Mouse (Mus musculus) forebrain, postnatal 0 days (tissue): Measurements from ENCODE around the gene Sowahb. TPM values are rescaled to one million over a fixed set of nuclear protein-coding genes. Genes with fewer than 3 reads are reported as not detected.

Source experiments
- ATAC-seq: fragments of 200-750 bp; cut with Nextera tagmentation; 2 replicates; pipeline ENCODE4 v1.8.0; 2017; ENCODE audit warnings: mild to moderate bottlenecking, moderate library complexity
- DNase-seq: peaks from one replicate; pipeline ENCODE4 v3.0.0-alpha.2; 2015
- H3K27ac ChIP-seq: fragments of 300-500 bp; sonication (generic); 2 replicates; pipeline ENCODE4 v1.5.1; 2014; ENCODE audit warnings: low read depth, mild to moderate bottlenecking, antibody characterized with exemption, low read length, moderate library complexity, mixed read lengths
- H3K27me3 ChIP-seq: fragments of 300-500 bp; sonication (generic); 2 replicates; pipeline ENCODE4 v1.6.1; 2014; ENCODE audit warnings: mild to moderate bottlenecking, low read length, mixed read lengths; ENCODE audit not compliant: insufficient read depth
- H3K36me3 ChIP-seq: fragments of 300-500 bp; sonication (generic); 2 replicates; pipeline ENCODE4 v1.6.1; 2014; ENCODE audit warnings: mild to moderate bottlenecking, moderate library complexity; ENCODE audit not compliant: insufficient read depth
- H3K4me1 ChIP-seq: fragments of 300-500 bp; sonication (generic); 2 replicates; pipeline ENCODE4 v1.6.1; 2014; ENCODE audit warnings: antibody characterized with exemption; ENCODE audit not compliant: insufficient read depth
- H3K4me2 ChIP-seq: fragments of 300-500 bp; sonication (generic); 2 replicates; pipeline ENCODE4 v1.6.1; 2014; ENCODE audit warnings: low read depth, mild to moderate bottlenecking, moderate library complexity
- H3K4me3 ChIP-seq: fragments of 300-500 bp; sonication (generic); 2 replicates; pipeline ENCODE4 v1.5.1; 2014; ENCODE audit warnings: low read depth, low read length, mixed read lengths
- H3K9ac ChIP-seq: fragments of 300-500 bp; sonication (generic); 2 replicates; pipeline ENCODE4 v1.6.1; 2014; ENCODE audit warnings: mild to moderate bottlenecking
- H3K9me3 ChIP-seq: fragments of 300-500 bp; sonication (generic); 2 replicates; pipeline ENCODE4 v1.6.1; 2016; ENCODE audit warnings: low read length
- CTCF ChIP-seq: sonication (generic); IDR thresholded peaks from 2 replicates; pipeline ENCODE4 v1.5.1; 2016; ENCODE audit warnings: antibody characterized with exemption, control low read depth, low read depth
- WGBS: fragments of 180-500 bp; shearing (Covaris S2); extraction: QIAGEN DNeasy Blood & Tissue Kit; methylation state at CpG from one replicate; pipeline ENCODE4 v1.1.7; 2014; 5-methylcytosine and 5-hydroxymethylcytosine counted together
- polyA plus RNA-seq: library from polyadenylated mRNA; unstranded; fragments of >200 nt; fragmentation: Nextera tagmentation; extraction: Ambion mirVana; gene quantifications from 2 replicates; pipeline ENCODE4 v1.2.1, GENCODE M21; 2015
- total RNA-seq: library from RNA; depleted of rRNA; stranded (reverse); fragments of >200 nt; gene quantifications from 2 replicates; pipeline ENCODE4 v1.2.3, GENCODE M21; 2014

Sowahb gene
- total and polyA plus RNA-seq, 2 experiments from 2014 or later: 0.10 to 0.12 TPM

GRCm38 (mm10) chr5:93017678-93018077 is 27.1 kb downstream of the Sowahb start:
- no peaks in the 10 kb centered on the region for H3K9me3 ChIP-seq
- DNase-seq: no peak
- no peaks in the 10 kb centered on the region for H3K4me1 ChIP-seq
- TF ChIP-seq CTCF: no peak
- no peaks in the 10 kb centered on the region for H3K27me3 ChIP-seq
- no peak overlapping the region for H3K27ac ChIP-seq
- no peaks in the 10 kb centered on the region for H3K36me3 ChIP-seq
- ATAC-seq: no peak
- no peak overlapping the region for H3K4me3 ChIP-seq
- H3K4me2 ChIP-seq: no peak overlapping the region
- no peak overlapping the region for H3K9ac ChIP-seq
- WGBS: 77% methylated on average over 3 of the region's 3 CpGs

- no peaks in the 10 kb centered on the region for H3K36me3 ChIP-seq
- H3K9ac ChIP-seq: no peak overlapping the region
- H3K27me3 ChIP-seq: no peaks in the 10 kb centered on the region
- WGBS: 96% methylated on average over 9 of the region's 9 CpGs
- H3K4me2 ChIP-seq: no peak overlapping the region
- H3K4me3 ChIP-seq: no peak overlapping the region
- no peak overlapping the region for H3K27ac ChIP-seq
- H3K4me1 ChIP-seq: no peaks in the 10 kb centered on the region
- H3K9me3 ChIP-seq: no peaks in the 10 kb centered on the region
- ATAC-seq (no peak), DNase-seq (no peak)
- no peak for TF ChIP-seq CTCF
These were observed 36.6 kb downstream of the Sowahb start for GRCm38 (mm10) chr5:93008256-93008655.

- TF ChIP-seq CTCF: no peak
- ATAC-seq (peak; percentile 78), DNase-seq (no peak)
- Histone ChIP-seq H3K9me3 (no peaks in the 10 kb centered on the region), H3K36me3 (no peaks in the 10 kb centered on the region), H3K27ac (no peak overlapping the region), H3K9ac (no peak overlapping the region), H3K4me1 (no peaks in the 10 kb centered on the region), H3K27me3 (no peaks in the 10 kb centered on the region), H3K4me2 (peak overlapping the region; percentile 29), H3K4me3 (no peak overlapping the region)
- WGBS: 43% methylated on average over 14 of the region's 14 CpGs
These were observed 38.9 kb downstream of the Sowahb start for GRCm38 (mm10) chr5:93005815-93006341.

- Histone ChIP-seq H3K9me3 (no peaks in the 10 kb centered on the region), H3K27me3 (no peaks in the 10 kb centered on the region), H3K27ac (no peak overlapping the region), H3K4me1 (no peaks in the 10 kb centered on the region), H3K9ac (no peak overlapping the region), H3K4me3 (no peak overlapping the region), H3K36me3 (no peaks in the 10 kb centered on the region), H3K4me2 (peak overlapping the region; percentile 29)
- no peak for TF ChIP-seq CTCF
- DNase-seq (no peak), ATAC-seq (no peak)
- WGBS: 15% methylated on average over 20 of the region's 20 CpGs
These were observed 39.5 kb downstream of the Sowahb start for GRCm38 (mm10) chr5:93005229-93005814.

GRCm38 (mm10) chr5:93002615-93003014 is 42.2 kb downstream of the Sowahb start:
- H3K27ac ChIP-seq: no peak overlapping the region
- H3K4me2 ChIP-seq: no peak overlapping the region
- no peaks in the 10 kb centered on the region for H3K9me3 ChIP-seq
- no peak overlapping the region for H3K9ac ChIP-seq
- H3K36me3 ChIP-seq: no peaks in the 10 kb centered on the region
- ATAC-seq (no peak), DNase-seq (no peak)
- H3K4me1 ChIP-seq: no peaks in the 10 kb centered on the region
- 95% methylated on average over 2 of the region's 2 CpGs for WGBS
- no peaks in the 10 kb centered on the region for H3K27me3 ChIP-seq
- H3K4me3 ChIP-seq: no peak overlapping the region
- no peak for TF ChIP-seq CTCF

GRCm38 (mm10) chr5:93000774-93001757 is 43.8 kb downstream of the Sowahb start:
- TF ChIP-seq CTCF: no peak
- DNase-seq (no peak), ATAC-seq (peak; percentile 38; the same call in 1 of the 2 replicates)
- H3K36me3 ChIP-seq: no peaks in the 10 kb centered on the region
- H3K9ac ChIP-seq: no peak overlapping the region
- no peak overlapping the region for H3K4me2 ChIP-seq
- no peak overlapping the region; the same call in 1 of the 2 replicates for H3K27ac ChIP-seq
- 78% methylated on average over 17 of the region's 17 CpGs for WGBS
- H3K9me3 ChIP-seq: no peaks in the 10 kb centered on the region
- no peak overlapping the region for H3K4me3 ChIP-seq
- H3K4me1 ChIP-seq: no peaks in the 10 kb centered on the region
- no peaks in the 10 kb centered on the region for H3K27me3 ChIP-seq

GRCm38 (mm10) chr5:93000060-93000459 is 44.8 kb downstream of the Sowahb start:
- 84% methylated on average over 6 of the region's 6 CpGs for WGBS
- no peak overlapping the region for H3K9ac ChIP-seq
- no peaks in the 10 kb centered on the region for H3K27me3 ChIP-seq
- no peak overlapping the region for H3K4me3 ChIP-seq
- no peak for ATAC-seq
- no peak for TF ChIP-seq CTCF
- H3K4me1 ChIP-seq: no peaks in the 10 kb centered on the region
- no peaks in the 10 kb centered on the region for H3K9me3 ChIP-seq
- no peaks in the 10 kb centered on the region for H3K36me3 ChIP-seq
- no peak overlapping the region for H3K4me2 ChIP-seq
- H3K27ac ChIP-seq: no peak overlapping the region
- no peak for DNase-seq
